Mouse (Mus musculus): Measurements from ENCODE around the gene Cdyl2. TPM values are rescaled to one million over a fixed set of nuclear protein-coding genes. Genes with fewer than 3 reads are reported as not detected.

Gene Cdyl2
- polyA plus RNA-seq, 1 experiment: 18.7 TPM

DNA sequence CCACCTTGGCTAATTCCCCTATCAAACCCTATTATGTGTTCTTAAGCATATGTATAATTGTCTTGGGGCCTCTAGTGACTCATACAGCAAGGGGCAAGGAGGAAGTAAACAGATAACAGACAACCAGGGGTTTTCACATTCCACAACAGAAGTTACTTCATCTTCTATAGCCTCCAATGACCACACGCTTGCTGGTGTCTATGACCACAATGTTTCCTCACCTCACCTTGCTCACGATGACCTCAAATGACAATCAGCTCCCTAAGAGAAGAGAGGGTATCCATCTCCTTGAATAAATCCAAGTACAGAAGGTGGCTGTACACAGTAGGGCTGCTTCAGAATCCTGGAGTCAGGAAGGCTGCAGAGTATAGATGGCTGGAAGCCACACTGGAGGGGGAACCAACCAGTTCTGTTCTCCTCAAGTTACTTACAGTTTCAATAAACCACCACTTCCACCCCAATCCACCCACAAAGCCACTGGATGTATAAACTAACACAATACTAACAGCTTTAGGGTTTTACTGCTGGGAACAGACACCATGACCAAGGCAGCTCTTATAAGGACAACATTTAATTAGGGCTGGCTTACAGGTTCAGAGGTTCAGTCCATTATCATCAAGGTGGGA is 104.8 kb downstream of the Cdyl2 start:
- H3K9me3 ChIP-seq (replicated peaks; ENCODE audit: control insufficient read depth, insufficient read depth, low read length, poor library complexity, severe bottlenecking): no peaks in the 10 kb centered on the region
- no peaks in the 10 kb centered on the region for H3K4me1 ChIP-seq (ENCODE audit: control insufficient read depth, insufficient read depth, low read length)
- TF ChIP-seq CTCF (IDR thresholded peaks at IDR 0.05; ENCODE audit: low read depth, low read length) (no peak), POLR2A (IDR thresholded peaks at IDR 0.05; ENCODE audit: insufficient read depth, low read length) (no peak), EP300 (IDR thresholded peaks at IDR 0.05; ENCODE audit: insufficient read depth, low read depth, low read length) (no peak)
- H3K9ac ChIP-seq (ENCODE audit: low read depth, poor library complexity, severe bottlenecking): no peak overlapping the region
- no peak overlapping the region for H3K27ac ChIP-seq (ENCODE audit: insufficient read depth, low read length)
- H3K36me3 ChIP-seq (ENCODE audit: control insufficient read depth, insufficient read depth, low read length, poor library complexity, severe bottlenecking): peaks cover 31% of the 10 kb centered on the region
- H3K27me3 ChIP-seq (ENCODE audit: control insufficient read depth, insufficient read depth, low read length, poor library complexity, severe bottlenecking): no peaks in the 10 kb centered on the region
- H3K4me3 ChIP-seq (ENCODE audit: low read depth, low read length): no peak overlapping the region

DNA sequence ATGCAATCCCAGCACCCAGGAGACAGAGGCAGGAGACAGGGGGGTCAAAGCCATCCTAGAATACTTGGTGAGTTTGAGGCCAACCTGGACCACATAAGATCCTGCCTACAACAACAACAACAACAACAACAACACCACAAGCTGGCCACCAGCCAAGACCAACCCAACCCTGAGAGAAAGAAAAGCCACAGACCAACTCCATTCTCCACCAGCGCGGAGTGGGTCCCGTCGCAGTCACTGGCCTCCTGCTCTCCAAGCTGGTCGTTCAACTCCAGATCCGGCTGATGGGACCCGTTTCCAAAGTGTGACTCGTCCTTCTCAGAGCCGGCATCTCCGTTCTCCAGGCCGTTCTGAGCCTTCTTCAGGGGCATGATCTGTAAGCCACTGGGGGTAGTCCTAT is 109.2 kb downstream of the Cdyl2 start:
- TF ChIP-seq CTCF (IDR thresholded peaks at IDR 0.05; ENCODE audit: low read depth, low read length): no peak
- TF ChIP-seq POLR2A (IDR thresholded peaks at IDR 0.05; ENCODE audit: insufficient read depth, low read length): no peak
- no peak for TF ChIP-seq EP300 (IDR thresholded peaks at IDR 0.05; ENCODE audit: insufficient read depth, low read depth, low read length)
- H3K9me3 ChIP-seq (replicated peaks; ENCODE audit: control insufficient read depth, insufficient read depth, low read length, poor library complexity, severe bottlenecking): no peaks in the 10 kb centered on the region
- H3K4me3 ChIP-seq (ENCODE audit: low read depth, low read length): no peak overlapping the region
- no peak overlapping the region for H3K9ac ChIP-seq (ENCODE audit: low read depth, poor library complexity, severe bottlenecking)
- H3K27me3 ChIP-seq (ENCODE audit: control insufficient read depth, insufficient read depth, low read length, poor library complexity, severe bottlenecking): no peaks in the 10 kb centered on the region
- H3K36me3 ChIP-seq (ENCODE audit: control insufficient read depth, insufficient read depth, low read length, poor library complexity, severe bottlenecking): peaks cover 39% of the 10 kb centered on the region
- H3K4me1 ChIP-seq (ENCODE audit: control insufficient read depth, insufficient read depth, low read length): no peaks in the 10 kb centered on the region
- no peak overlapping the region for H3K27ac ChIP-seq (ENCODE audit: insufficient read depth, low read length)

DNA sequence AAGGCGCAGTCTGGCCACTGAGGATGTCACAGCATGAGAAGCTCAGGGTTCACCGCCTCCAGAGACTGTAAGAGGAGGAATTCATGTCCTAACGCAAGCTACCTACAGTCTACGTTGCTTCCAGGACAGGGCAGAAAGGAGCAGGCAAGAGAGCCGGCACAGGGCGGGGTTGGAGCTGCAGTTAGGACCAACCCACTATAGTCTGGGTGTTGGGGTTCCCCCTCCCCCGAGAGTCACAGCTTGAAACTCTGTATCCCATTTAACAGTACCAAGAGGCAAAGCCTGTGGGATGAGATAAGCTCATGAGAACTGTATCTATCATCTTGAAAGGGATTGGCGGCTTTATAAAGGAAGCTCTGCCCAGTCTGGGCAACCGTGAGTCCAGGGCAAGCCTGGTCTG is 110.5 kb downstream of the Cdyl2 start:
- Histone ChIP-seq H3K9ac (ENCODE audit: low read depth, poor library complexity, severe bottlenecking) (no peak overlapping the region), H3K27me3 (ENCODE audit: control insufficient read depth, insufficient read depth, low read length, poor library complexity, severe bottlenecking) (no peaks in the 10 kb centered on the region), H3K9me3 (replicated peaks; ENCODE audit: control insufficient read depth, insufficient read depth, low read length, poor library complexity, severe bottlenecking) (no peaks in the 10 kb centered on the region), H3K4me3 (ENCODE audit: low read depth, low read length) (no peak overlapping the region), H3K27ac (ENCODE audit: insufficient read depth, low read length) (no peak overlapping the region), H3K36me3 (ENCODE audit: control insufficient read depth, insufficient read depth, low read length, poor library complexity, severe bottlenecking) (peaks cover 33% of the 10 kb centered on the region), H3K4me1 (ENCODE audit: control insufficient read depth, insufficient read depth, low read length) (no peaks in the 10 kb centered on the region)
- TF ChIP-seq EP300 (IDR thresholded peaks at IDR 0.05; ENCODE audit: insufficient read depth, low read depth, low read length) (no peak), POLR2A (IDR thresholded peaks at IDR 0.05; ENCODE audit: insufficient read depth, low read length) (no peak), CTCF (IDR thresholded peaks at IDR 0.05; ENCODE audit: low read depth, low read length) (no peak)

DNA sequence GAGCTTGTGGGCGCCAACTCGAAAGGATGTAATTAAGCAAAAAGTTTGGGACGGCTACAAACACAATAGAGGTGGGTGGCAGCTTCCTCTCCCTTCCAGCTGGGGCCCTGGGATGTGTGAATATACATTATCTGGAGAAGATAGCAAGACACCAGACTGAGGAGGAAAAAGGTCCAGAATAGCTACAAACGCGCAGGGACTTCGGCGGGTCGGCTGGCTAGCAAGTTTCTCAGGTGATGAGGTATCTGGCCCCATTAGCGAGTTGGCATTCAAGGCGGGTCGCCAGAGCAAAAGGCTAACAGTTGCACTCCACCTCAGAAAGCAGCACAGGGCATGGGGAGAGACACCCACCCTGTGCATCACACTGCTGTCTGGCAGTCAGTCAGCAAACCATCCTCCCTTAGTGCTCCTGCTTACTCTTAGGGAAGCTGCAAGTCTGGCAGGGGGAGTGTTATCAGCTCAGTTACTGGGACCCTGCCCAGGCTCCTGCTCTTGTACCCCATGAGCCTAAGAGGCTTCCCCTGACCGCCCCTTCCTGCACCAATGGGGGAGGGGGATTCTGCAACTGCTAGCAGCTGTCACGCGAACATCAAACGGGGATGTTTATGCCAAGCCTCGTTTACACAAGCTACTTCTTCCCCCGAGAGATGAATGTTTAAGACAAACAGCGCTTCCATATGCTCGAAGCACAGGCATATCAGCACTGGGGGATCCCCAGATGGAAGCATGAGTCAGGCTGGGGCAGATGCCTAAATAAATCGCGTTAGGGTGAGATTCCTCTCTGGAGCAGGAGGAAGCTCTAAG is 111.4 kb downstream of the Cdyl2 start:
- H3K27ac ChIP-seq (ENCODE audit: insufficient read depth, low read length): no peak overlapping the region
- no peaks in the 10 kb centered on the region for H3K9me3 ChIP-seq (replicated peaks; ENCODE audit: control insufficient read depth, insufficient read depth, low read length, poor library complexity, severe bottlenecking)
- no peak overlapping the region for H3K4me3 ChIP-seq (ENCODE audit: low read depth, low read length)
- H3K9ac ChIP-seq (ENCODE audit: low read depth, poor library complexity, severe bottlenecking): no peak overlapping the region
- peaks cover 3% of the 10 kb centered on the region for H3K4me1 ChIP-seq (ENCODE audit: control insufficient read depth, insufficient read depth, low read length)
- TF ChIP-seq EP300 (IDR thresholded peaks at IDR 0.05; ENCODE audit: insufficient read depth, low read depth, low read length) (no peak), CTCF (IDR thresholded peaks at IDR 0.05; ENCODE audit: low read depth, low read length) (no peak), POLR2A (IDR thresholded peaks at IDR 0.05; ENCODE audit: insufficient read depth, low read length) (no peak)
- H3K36me3 ChIP-seq (ENCODE audit: control insufficient read depth, insufficient read depth, low read length, poor library complexity, severe bottlenecking): peaks cover 33% of the 10 kb centered on the region
- H3K27me3 ChIP-seq (ENCODE audit: control insufficient read depth, insufficient read depth, low read length, poor library complexity, severe bottlenecking): no peaks in the 10 kb centered on the region

GRCm38 (mm10) chr8:116619686-116620320 is 113.0 kb downstream of the Cdyl2 start:
- H3K9ac ChIP-seq (ENCODE audit: low read depth, poor library complexity, severe bottlenecking): no peak overlapping the region
- H3K27ac ChIP-seq (ENCODE audit: insufficient read depth, low read length): no peak overlapping the region
- no peak overlapping the region for H3K4me3 ChIP-seq (ENCODE audit: low read depth, low read length)
- H3K4me1 ChIP-seq (ENCODE audit: control insufficient read depth, insufficient read depth, low read length): peaks cover 3% of the 10 kb centered on the region
- H3K9me3 ChIP-seq (replicated peaks; ENCODE audit: control insufficient read depth, insufficient read depth, low read length, poor library complexity, severe bottlenecking): no peaks in the 10 kb centered on the region
- no peaks in the 10 kb centered on the region for H3K27me3 ChIP-seq (ENCODE audit: control insufficient read depth, insufficient read depth, low read length, poor library complexity, severe bottlenecking)
- TF ChIP-seq POLR2A (IDR thresholded peaks at IDR 0.05; ENCODE audit: insufficient read depth, low read length) (no peak), CTCF (IDR thresholded peaks at IDR 0.05; ENCODE audit: low read depth, low read length) (no peak), EP300 (IDR thresholded peaks at IDR 0.05; ENCODE audit: insufficient read depth, low read depth, low read length) (no peak)
- H3K36me3 ChIP-seq (ENCODE audit: control insufficient read depth, insufficient read depth, low read length, poor library complexity, severe bottlenecking): peaks cover 39% of the 10 kb centered on the region
